Mouse (Mus musculus) testis, adult 2 months (tissue): Measurements from ENCODE around the gene Gm10337.
A peak's percentile ranks its signal among the peaks of the same experiment; 100 is the strongest.

Experiments
- CTCF ChIP-seq: fragments of 200-500 bp; IDR thresholded peaks from 2 replicates; pipeline ENCODE4 v1.5.1; 2012; ENCODE audit warnings: low read depth, mild to moderate bottlenecking, inconsistent platforms, low read length, moderate library complexity; ENCODE audit not compliant: control insufficient read depth, insufficient read depth, insufficient replicate concordance
- POLR2A ChIP-seq: fragments of 200-500 bp; IDR thresholded peaks from 2 replicates; pipeline ENCODE4 v1.6.1; 2012; ENCODE audit warnings: low read depth, mild to moderate bottlenecking, inconsistent platforms, low read length, moderate library complexity; ENCODE audit not compliant: control insufficient read depth

DNA sequence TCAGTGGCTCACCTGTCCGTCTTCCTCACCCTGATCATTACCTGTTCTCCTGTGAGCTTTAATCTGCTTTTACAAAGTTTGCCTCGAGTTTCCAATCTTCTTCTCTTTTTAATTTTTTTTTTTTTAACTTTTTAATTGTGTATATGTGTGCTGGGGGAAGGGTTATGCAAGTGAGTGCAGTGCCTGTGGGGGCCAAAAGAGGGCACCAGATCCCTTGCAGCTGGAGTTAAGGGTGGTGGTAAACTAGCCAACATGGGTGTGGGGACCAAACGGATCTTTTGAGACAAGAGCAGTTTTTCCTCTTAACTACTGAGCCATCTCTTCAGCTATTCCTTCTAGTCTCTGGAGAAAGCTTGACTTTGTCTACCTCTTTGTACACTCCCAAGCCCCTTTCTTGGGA is 24.4 kb downstream of the Gm10337 start:
- peak; percentile 46; the same call in 1 of the 2 replicates for TF ChIP-seq CTCF
- TF ChIP-seq POLR2A, result no peak
